Mouse (Mus musculus): ENCODE measurements around the gene Clybl. TPM values are rescaled to one million over a fixed set of nuclear protein-coding genes. Genes with fewer than 3 reads are reported as not detected.

Gene Clybl
- total RNA-seq, 2 experiments from 2014 or later = 82.6 to 144 TPM

DNA sequence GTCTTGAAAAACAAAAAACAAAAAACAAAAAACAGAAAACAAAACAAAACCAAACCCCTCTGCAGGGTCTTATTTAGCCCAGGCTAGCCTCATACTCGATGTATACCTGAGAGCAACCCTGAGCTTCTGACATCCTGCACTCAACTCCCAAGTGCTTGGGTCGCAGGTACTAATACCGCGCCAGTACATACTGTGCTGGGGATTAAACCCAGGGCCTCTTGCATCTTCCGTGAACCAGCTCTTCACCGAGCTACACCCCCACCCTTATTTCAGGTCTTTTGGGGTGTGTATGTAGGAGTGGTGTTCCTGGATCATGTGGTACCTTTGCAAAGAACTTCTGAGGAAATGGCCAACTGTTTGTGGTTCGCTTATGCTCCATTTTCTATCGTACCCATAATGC is 13.1 kb downstream of the Clybl start:
- DNase-seq (ENCODE audit: low spot score in 2 of 2) = no peak

DNA sequence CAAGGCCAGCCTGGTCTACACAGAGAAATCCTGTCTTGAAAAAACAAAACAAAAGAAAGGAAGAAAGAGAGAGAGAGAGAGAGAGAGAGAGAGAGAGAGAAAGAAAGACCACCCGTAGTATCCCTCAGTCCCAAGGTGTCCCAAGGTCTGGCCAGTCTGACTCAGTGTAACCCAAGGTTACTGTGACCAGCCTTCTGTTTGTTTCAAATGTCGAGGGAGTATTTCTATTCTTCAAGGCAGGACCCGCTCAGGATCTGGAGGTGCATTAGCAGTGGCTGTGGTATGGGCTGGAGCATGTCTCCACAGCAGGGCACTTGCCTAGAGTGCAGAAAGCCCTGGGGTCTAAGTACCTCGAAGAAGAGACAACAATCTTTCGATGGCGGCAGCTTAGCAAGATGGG is 15.3 kb downstream of the Clybl start:
- peak in 1 of 2 experiments; percentile 13 for DNase-seq (ENCODE audit: low spot score in 2 of 2)

DNA sequence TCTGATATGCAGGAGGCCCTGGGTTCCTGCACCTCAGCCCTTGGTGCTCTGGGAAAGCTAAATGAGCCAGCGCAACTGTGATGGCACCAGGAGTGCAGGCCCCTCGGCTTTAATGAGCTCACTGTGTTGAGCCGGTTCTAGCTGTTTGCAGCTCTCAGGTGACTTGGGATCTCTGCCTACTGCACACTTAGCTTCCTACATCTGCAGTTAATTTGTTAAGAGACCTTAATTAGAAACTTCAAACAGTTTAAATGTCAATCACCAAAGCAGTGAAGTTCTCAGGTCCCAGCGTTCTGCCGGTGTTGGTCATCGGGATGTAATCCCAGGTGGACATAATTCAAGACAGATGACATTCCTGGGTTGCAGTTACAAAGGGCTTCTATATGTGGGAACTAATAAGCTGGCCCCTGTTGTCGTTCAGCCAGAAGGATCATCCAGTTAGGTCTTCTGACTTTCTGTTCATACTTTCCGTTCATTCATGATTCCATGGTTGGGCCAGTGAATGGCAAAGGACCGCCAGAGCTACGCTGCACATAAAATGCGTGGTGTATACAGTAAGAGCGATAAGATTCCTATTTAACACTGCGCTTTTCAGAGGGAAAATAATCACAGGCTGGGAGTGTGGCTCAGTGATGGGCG is 18.9 kb downstream of the Clybl start:
- DNase-seq (ENCODE audit: low spot score in 2 of 2) = no peak

DNA sequence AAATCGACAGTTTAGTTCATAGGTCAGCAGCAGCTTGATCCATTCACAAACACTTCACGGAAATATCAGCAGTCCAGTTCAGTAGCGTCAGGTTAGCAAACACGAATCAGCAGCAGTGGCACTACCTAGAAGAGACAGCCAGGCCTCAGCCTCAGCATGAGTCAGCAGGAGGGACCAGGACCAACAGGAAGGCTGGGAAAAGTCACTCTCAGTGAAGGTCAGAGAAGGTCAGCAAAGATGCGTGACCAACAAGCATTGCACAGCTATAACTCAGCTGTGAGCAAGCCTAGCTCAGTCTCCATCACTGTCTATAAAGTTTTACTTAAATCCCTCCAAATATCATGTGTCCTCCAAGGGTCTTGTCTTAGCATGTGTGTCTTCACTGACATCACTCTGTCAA is 27.7 kb downstream of the Clybl start:
- DNase-seq (ENCODE audit: low spot score in 2 of 2) = peak in 1 of 2 experiments; percentile 12

DNA sequence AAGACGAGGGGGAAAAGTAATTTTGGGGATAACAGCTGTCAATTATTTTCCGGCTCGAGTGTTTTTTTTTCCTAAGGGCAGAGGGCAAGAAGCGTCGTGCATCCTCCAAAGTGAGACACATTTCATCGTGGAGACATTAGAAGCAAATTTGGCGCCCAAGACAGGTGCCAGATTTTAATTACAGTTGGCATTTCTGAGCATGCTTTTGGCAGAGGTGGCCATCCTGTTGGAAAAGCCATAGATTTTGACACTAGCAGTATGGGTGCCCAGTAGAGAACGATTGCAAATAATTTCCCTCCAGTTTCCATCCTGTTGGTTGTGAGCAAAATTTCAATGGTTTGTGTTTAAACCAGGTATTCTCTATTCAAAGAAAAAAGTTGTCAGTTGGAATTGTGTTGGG is 32.1 kb downstream of the Clybl start:
- no peak for DNase-seq (ENCODE audit: low spot score in 2 of 2)

DNA sequence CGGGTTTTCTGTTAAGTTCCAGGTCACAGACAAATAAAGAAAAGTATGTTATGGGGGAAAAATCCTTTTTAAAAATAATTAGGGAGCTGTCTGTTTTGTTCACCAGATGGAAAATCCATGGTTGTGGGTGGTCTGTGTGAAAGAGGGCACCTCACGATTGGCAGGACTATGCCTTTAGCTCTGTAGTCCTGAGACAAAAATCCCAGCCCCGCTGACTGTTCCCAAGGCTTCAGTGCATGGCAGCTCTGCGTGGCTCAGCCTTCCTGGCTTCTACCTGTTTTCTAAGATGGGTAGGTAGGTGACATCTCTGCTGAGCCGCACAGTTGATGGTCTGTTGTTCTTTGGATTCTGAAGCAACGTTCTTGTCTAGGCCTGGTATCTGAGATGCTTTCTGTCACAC is 32.6 kb downstream of the Clybl start:
- no peak for DNase-seq (ENCODE audit: low spot score in 2 of 2)

DNA sequence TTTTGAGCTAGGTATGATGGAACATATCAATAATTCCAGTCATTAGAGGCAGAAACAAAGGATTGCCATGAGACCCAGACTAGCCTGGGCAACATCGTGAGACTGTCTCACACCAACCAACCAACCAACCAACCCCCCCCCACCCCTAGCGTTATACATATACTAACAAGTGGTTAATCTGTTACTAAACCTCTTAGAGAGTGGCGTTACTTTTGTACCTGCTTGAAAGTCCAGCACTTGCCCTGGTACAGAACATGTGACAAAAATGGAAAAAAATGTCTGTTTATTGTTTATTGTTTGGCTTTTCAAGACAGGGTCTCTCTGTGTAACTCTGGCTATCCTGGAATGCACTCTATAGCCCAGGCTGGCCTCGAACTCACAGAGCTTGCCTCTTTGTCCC is 35.7 kb downstream of the Clybl start:
- DNase-seq (ENCODE audit: low spot score in 2 of 2) = no peak

DNA sequence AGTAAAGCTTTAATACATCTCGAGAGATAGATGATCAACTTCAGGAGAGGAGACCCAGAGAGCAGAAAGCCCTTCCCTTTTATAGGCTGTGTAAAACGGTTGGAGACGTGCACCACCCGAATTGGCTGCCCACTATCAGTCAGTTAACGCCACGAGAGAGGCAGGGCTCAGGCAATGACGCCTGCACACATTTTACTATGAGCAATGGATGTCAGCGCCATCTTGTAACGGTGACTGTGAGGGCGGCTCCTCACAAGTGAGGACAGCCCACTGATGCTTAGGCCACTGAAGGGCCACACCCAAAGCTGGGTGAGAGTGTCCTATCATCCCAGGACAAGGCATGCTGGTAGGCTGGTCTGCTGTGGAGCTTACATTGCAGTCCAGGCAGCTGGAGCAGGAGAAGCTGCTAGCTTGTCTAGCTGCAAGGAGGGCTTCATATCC is 41.5 kb downstream of the Clybl start:
- DNase-seq (ENCODE audit: low spot score in 2 of 2) = no peak

DNA sequence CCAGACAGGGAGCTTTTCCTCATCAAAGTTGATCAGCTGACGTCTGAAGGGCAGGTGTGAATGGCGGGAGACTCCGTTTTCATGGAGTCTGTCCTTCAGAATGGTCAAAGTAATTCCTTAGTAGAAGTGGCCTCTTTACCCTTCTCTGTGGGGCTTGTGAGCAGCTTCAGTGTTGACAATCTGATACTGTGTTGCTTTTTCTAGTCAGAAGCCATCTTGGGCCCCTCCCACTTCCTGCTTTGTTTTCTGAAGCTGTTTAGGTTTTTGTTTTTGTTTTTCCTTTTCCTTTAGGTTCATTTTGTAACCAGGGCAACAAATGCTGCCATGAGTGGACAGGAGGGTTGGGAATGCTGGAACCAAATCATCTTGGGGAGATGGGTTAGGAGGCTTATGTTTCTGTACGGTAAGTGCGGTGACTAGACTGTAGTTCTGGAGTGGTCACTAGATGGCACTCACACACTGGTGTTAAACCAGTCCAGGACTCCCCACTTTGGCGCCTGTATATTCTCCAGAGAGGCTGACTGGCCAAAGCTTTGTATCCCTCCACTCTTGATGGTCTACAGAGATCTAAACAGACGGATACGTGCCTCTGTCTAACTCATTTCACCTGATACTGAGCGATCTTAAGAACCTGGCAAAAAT is 42.1 kb downstream of the Clybl start:
- DNase-seq (ENCODE audit: low spot score in 2 of 2) = peak; percentile 58 to 71

DNA sequence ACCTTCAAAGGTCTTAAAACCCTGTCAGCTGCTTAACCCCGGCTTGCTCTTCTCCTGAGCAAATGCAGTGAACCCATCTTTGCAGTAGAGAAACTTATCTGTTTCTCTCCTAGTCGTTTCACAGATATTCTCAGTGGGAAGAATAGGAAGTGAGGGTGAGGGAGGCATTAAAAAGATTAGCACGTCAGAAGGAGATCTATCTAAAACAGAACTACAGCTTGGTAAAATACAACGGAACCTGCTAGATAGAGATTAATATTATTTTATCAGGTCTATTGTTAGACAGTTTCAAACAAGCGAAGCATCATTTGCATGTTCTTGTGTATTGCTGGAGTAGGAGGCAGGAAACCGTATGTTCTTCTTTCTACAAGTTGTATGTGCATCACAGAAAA is 42.6 kb downstream of the Clybl start:
- no peak for DNase-seq (ENCODE audit: low spot score in 2 of 2)

DNA sequence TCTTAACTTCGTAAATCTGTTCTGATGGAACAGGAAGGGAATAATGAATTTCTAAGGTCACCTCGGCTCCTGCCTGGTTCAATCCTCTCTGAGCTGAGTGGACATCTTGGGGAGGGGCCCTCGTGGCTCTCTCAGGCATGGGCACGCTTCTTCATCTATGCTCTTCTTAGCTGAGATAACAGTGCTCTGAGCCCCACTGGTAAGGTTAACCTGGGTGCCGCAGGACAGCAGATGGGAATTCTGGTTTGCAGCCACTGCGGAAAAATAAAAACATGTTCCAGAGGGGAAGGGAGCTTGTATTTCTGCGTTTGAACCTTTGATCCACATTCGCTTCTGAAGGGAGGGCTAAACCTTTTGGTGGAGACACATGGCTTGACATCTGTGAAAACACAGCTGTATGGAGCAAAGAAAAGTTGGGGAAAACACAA is 43.0 kb downstream of the Clybl start:
- no peak for DNase-seq (ENCODE audit: low spot score in 2 of 2)

DNA sequence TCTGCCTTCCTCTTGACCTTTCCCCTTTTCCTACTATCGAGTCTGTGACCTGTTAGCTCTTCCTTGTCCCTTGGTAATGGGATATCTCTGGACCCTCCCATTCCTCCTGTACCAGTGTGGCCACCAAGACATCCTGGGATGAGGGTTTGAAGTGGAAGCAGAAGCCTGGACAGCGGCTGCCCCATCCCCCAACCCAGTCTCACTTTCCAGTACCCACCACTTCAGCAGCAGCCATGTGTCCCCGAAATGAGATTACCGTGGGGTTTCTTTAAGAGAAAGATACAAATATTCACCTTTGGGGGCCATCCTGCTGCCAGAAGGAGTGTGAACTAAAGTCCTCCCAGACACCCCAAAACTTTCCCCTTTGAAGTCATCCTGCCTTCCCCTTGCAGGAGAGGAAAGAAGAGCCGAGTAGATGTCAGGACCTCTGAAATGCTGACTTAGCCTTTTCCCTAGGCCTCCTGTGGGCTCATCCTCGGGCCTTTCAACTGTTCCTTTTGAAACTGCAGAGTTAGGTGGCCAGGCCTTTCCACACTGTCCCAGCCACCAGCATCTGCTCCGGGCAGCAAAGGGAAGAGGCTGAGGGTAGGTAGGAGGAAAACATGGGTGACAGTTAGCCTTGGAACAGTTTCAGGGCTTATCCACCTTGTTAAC is 44.1 kb downstream of the Clybl start:
- no peak for DNase-seq (ENCODE audit: low spot score in 2 of 2)

DNA sequence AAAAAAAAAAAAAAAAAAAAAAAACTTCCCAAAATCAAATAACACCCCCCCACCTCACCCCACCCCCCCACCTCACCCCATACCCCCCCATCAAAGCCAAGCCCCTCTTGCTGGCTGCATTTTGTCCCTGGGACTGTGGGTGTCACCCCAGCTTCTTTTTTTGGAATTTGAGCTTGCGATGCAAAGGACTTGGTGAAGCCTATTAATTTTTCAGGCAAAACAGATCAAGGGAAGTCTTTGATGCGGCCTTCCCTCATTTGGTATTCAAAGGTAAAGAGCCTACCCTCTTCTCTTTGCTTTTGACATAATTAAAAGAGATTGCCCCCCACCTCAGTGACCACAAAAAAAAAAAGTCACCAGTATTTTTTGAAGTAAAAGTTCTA is 44.6 kb downstream of the Clybl start:
- DNase-seq (ENCODE audit: low spot score in 2 of 2) = no peak

DNA sequence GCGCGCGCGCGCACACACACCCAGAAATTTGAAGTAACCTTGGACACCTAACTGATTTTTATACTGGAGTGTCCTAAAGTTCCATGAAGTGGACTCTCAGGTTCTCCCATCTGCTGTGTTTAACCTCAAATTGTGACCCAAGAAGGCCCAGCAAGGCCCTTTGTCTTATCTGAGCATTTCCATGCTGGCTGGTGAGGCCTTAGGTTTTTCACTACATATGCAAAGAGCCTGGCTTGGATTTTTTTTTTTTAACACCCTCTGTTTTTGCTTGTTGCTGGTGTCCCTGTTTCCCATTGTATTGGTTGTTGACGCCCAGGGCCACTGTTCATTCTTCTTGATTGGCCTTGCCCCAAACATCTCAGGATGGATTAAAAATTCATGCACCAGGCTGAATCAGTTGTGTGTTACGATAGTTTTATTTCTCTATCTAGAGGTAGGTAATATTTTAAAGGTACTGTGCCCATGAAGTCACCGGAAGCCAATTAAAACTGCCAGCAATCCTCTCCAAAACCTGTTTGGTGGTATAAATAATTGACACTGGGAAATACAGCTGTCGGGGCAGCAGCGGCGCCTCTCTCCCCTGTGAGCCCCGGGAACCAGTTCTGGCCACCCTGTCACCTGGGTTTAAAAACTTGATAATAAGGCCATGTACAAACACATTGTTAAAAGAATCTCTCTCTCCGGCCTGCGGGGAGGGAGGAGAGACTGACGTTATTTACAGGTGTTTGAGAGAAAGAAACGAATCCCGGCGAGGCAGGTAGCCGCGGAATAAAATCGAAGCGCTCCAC is 45.4 kb downstream of the Clybl start:
- DNase-seq (ENCODE audit: low spot score in 2 of 2) = no peak

DNA sequence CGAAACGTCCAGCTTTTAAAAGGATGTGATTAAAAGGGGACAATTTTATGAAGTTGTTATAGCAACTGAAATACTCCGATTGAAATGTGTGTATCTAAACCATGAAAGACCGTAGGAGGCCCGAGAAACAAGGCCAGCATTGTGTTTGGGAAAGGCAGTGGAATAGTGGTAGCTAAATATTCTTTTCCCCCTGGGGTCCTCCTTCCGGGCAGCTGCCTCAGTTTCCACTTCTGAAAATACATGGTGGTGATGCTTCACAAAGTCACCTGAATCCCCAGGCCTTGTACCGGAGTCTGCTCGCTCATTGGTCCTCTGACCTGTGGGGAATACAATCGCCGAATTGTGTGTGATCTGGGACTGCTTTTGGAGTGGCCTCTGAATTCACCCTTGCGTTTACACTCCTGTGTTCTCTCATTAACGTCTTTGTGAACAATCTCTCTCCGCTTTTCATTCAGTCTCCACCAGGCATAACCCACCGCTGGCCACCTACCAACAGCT is 46.0 kb downstream of the Clybl start:
- no peak for DNase-seq (ENCODE audit: low spot score in 2 of 2)

DNA sequence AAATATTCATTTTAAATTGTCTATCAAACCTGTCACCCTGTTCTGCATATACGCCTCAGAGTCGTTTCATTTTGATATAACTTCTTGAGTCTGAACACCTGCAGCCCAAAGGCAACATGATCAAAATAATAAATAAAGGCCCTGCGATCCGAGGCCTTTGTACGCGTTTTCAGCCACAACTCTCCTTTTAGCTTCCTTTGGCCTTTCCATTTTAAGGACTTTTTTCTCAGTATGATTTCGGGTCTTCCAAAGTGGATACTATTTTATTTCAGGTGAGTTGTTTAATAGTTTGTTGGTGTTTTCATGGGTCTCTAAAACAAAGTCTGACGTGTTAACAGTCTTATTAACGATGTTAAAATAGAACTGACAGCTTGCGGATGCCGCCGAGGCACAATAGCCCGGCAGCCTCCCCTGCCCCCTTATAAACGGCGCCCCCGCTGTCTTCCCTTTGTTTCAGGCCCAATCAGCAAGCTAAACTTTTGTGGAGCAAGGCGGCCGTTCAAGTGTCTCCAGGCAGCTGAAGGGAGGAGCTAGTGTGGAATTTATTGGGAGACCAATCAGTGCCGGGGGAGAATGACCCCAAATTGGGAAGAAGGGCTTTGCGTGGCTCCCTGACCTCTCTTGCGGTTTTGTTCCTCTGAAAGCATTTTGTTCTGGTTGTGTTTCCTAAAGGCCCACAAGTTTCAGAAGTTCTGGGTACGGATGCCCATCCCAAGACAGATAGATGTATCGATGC is 47.5 kb downstream of the Clybl start:
- no peak for DNase-seq (ENCODE audit: low spot score in 2 of 2)

DNA sequence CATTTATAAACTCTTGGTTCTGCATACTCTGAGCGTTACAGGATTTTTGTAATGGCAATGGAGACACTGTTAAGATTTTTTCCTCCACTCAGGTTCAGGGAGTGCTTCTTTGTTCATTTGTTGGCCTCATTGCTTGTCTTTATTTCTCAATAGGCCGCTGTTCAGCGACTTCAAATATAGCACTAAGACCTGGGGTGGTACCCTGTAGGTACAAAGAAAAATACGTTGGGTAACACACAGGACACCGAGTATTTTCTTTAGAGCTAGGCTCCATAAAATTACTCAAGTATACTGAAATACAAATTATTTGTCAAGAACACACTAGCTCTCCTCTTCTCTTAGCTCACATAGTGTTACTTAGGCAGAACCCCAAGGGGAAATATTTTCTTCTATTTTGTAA is 48.5 kb downstream of the Clybl start:
- DNase-seq (ENCODE audit: low spot score in 2 of 2) = no peak

DNA sequence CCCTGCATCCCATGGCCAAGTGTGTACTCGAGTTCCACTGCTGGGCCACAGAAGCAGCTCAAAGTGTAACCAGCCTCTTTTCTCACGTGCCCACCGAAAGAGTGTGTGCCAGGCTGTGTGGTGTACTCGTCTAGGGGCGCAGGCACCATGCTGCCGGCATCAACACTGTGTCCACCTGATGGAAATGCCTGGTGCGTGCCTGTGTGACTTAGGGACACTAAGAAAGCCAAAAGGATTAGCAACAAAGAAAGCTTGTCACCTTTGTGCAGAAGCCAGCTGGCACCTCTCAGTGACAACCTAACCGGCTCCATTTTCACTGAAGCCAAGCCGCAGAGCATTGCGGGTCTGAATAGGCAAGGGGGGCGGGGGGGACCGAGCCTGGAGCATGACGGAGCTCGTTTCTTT is 49.1 kb downstream of the Clybl start:
- no peak for DNase-seq (ENCODE audit: low spot score in 2 of 2)

DNA sequence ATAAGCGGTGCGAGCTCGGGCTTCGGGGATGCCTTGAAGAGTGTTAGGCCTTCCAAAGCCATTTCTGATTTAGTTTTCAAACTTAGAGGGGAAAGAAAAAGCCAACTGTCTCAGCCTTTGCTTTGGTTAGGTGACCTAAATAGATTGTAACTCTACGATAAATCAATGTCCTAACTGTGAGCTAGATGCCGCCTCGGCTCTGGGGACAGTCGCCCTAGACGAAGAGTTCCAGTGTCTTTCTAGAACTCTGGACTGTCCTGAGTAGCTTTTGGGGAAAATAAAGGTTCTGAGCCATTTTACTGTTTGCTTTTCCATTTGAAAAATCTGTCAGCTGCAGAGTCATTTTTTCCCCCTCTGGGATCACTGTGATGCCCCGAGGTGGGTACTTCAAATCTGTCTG is 49.6 kb downstream of the Clybl start:
- DNase-seq (ENCODE audit: low spot score in 2 of 2) = no peak

DNA sequence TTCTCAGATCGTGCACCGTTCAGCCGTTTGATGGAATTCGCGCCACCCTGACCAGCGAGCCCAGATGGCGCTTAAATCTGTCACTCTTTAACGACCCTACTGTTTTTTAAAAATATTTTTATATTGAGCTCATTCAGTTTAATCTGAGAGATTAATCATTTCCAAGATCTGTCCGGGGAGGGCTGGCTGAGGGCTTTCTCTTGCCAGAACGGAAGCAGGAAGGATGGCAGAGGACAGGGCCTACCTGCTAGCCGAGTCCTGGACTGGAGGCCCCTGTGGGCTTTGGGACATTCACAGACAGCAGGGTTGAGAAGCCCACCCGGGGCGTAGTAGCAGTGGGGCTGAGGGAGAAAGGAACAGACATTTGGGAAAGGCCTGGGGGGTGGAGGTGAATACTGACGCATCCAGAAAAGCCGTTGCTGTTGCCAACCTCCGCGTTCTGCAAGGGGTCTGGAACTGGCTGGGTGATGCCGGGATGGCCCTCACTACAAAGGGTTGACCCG is 51.8 kb downstream of the Clybl start:
- DNase-seq (ENCODE audit: low spot score in 2 of 2) = no peak

DNA sequence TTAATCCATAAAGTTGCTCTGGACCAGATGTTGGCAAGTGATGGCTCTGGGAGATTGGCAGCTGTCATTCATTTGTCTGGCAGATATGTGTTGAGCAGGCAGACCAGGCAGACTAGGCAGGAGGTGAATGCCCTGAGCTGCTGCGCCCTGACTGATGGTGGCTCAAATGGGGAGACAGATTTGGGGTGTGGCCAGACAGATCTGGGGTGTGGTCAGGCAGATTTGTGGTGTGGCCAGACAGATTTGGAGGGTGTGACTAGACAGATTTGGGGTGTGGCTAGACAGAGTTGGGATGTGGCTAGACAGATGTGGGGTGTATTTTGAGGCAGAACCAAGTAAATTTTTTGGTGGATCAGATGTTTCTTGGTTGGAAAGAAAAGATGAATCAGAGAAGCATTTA is 62.4 kb downstream of the Clybl start:
- DNase-seq (ENCODE audit: low spot score in 2 of 2) = no peak

All from adrenal gland, adult 18-20 months (tissue).